Mouse (Mus musculus): ENCODE measurements at regions not wholly inside any gene's neighbourhood (a gene's known extent, or its start where the extent isn't known, plus 50 kb on each side); places are given as distances from the start of the nearest gene placed in this dataset.

- H3K36me3 ChIP-seq (ENCODE audit: insufficient read depth, low read length), result no peaks in the 10 kb centered on the region
- ATAC-seq (ENCODE audit: low FRiP score), result no peak
- H3K27me3 ChIP-seq (ENCODE audit: insufficient read depth, low read length), result no peaks in the 10 kb centered on the region
- no peak for DNase-seq (ENCODE audit: low spot score)
- WGBS, result 8% methylated on average over 11 of the region's 11 CpGs
- peak overlapping the region; percentile 79 for H3K4me2 ChIP-seq (ENCODE audit: low read depth, low read length, poor library complexity, severe bottlenecking)
- H3K4me1 ChIP-seq (ENCODE audit: insufficient read depth, low read length), result 0 out of 2 replicates have a peak, but pooled peaks cover 8% of the 10 kb centered on the region
- H3K9ac ChIP-seq (replicated peaks; ENCODE audit: low read length, poor library complexity, severe bottlenecking), result 0 out of 2 replicates have a peak overlapping the region, but pooled peaks have one; percentile 63
- no peak for TF ChIP-seq CTCF (IDR thresholded peaks at IDR 0.05)
- H3K27ac ChIP-seq (ENCODE audit: low read depth, low read length), result no peak overlapping the region
- H3K4me3 ChIP-seq (ENCODE audit: low read depth, low read length), result peak overlapping the region; percentile 86
- H3K9me3 ChIP-seq (ENCODE audit: low read length), result no peaks in the 10 kb centered on the region
Observed at GRCm38 (mm10) chr13:107891946-107892345, 152.3 kb upstream of the Smim15 start.

GRCm38 (mm10) chr13:107890866-107891821, 153.1 kb upstream of the Smim15 start:
- peak overlapping the region; percentile 63 for H3K9ac ChIP-seq (replicated peaks; ENCODE audit: low read length, poor library complexity, severe bottlenecking)
- no peak; the same call in none of the 2 replicates for ATAC-seq (ENCODE audit: low FRiP score)

GRCm38 (mm10) chr13:107889985-107890865, 154.0 kb upstream of the Smim15 start:
- DNase-seq (ENCODE audit: low spot score) (peak; percentile 100), ATAC-seq (ENCODE audit: low FRiP score) (peak; percentile 97)
- H3K27me3 ChIP-seq (ENCODE audit: insufficient read depth, low read length), result no peaks in the 10 kb centered on the region
- no peaks in the 10 kb centered on the region for H3K36me3 ChIP-seq (ENCODE audit: insufficient read depth, low read length)
- peak overlapping the region; percentile 79 for H3K4me2 ChIP-seq (ENCODE audit: low read depth, low read length, poor library complexity, severe bottlenecking)
- H3K9me3 ChIP-seq (ENCODE audit: low read length), result no peaks in the 10 kb centered on the region
- WGBS, result under 1% methylated on average over 76 of the region's 90 CpGs
- peak overlapping the region; percentile 86 for H3K4me3 ChIP-seq (ENCODE audit: low read depth, low read length)
- H3K27ac ChIP-seq (ENCODE audit: low read depth, low read length), result peak overlapping the region; percentile 90
- 0 out of 2 replicates have a peak, but pooled peaks cover 9% of the 10 kb centered on the region for H3K4me1 ChIP-seq (ENCODE audit: insufficient read depth, low read length)
- TF ChIP-seq CTCF (IDR thresholded peaks at IDR 0.05), result peak; percentile 55
- H3K9ac ChIP-seq (replicated peaks; ENCODE audit: low read length, poor library complexity, severe bottlenecking), result peak overlapping the region; percentile 88

More at GRCm38 (mm10) chr13:107890866-107891821, 153.1 kb upstream of the Smim15 start:
- WGBS, result under 1% methylated on average over 87 of the region's 95 CpGs
- Histone ChIP-seq H3K27me3 (ENCODE audit: insufficient read depth, low read length) (no peaks in the 10 kb centered on the region), H3K36me3 (ENCODE audit: insufficient read depth, low read length) (no peaks in the 10 kb centered on the region), H3K4me2 (ENCODE audit: low read depth, low read length, poor library complexity, severe bottlenecking) (peak overlapping the region; percentile 79), H3K9me3 (ENCODE audit: low read length) (no peaks in the 10 kb centered on the region), H3K4me1 (ENCODE audit: insufficient read depth, low read length) (0 out of 2 replicates have a peak, but pooled peaks cover 9% of the 10 kb centered on the region), H3K4me3 (ENCODE audit: low read depth, low read length) (peak overlapping the region; percentile 86), H3K27ac (ENCODE audit: low read depth, low read length) (peak overlapping the region; percentile 90)
- TF ChIP-seq CTCF (IDR thresholded peaks at IDR 0.05), result peak; percentile 53
- DNase-seq (ENCODE audit: low spot score), result peak; percentile 77

GRCm38 (mm10) chr13:107889588-107889984, 154.7 kb upstream of the Smim15 start:
- ATAC-seq (ENCODE audit: low FRiP score) (peak; percentile 15; the same call in 1 of the 2 replicates), DNase-seq (ENCODE audit: low spot score) (peak; percentile 46)
- Histone ChIP-seq H3K27ac (ENCODE audit: low read depth, low read length) (peak overlapping the region; percentile 90), H3K36me3 (ENCODE audit: insufficient read depth, low read length) (no peaks in the 10 kb centered on the region), H3K4me1 (ENCODE audit: insufficient read depth, low read length) (0 out of 2 replicates have a peak, but pooled peaks cover 9% of the 10 kb centered on the region), H3K4me2 (ENCODE audit: low read depth, low read length, poor library complexity, severe bottlenecking) (peak overlapping the region; percentile 64), H3K9ac (replicated peaks; ENCODE audit: low read length, poor library complexity, severe bottlenecking) (peak overlapping the region; percentile 88), H3K27me3 (ENCODE audit: insufficient read depth, low read length) (no peaks in the 10 kb centered on the region), H3K9me3 (ENCODE audit: low read length) (no peaks in the 10 kb centered on the region), H3K4me3 (ENCODE audit: low read depth, low read length) (peak overlapping the region; percentile 86)
- no peak for TF ChIP-seq CTCF (IDR thresholded peaks at IDR 0.05)
- 0% methylated on average over 9 of the region's 66 CpGs for WGBS

- Histone ChIP-seq H3K27me3 (ENCODE audit: insufficient read depth, low read length) (no peaks in the 10 kb centered on the region), H3K36me3 (ENCODE audit: insufficient read depth, low read length) (no peaks in the 10 kb centered on the region), H3K4me3 (ENCODE audit: low read depth, low read length) (peak overlapping the region; percentile 86), H3K27ac (ENCODE audit: low read depth, low read length) (peak overlapping the region; percentile 90), H3K4me2 (ENCODE audit: low read depth, low read length, poor library complexity, severe bottlenecking) (peak overlapping the region; percentile 64), H3K9me3 (ENCODE audit: low read length) (no peaks in the 10 kb centered on the region), H3K4me1 (ENCODE audit: insufficient read depth, low read length) (0 out of 2 replicates have a peak, but pooled peaks cover 9% of the 10 kb centered on the region), H3K9ac (replicated peaks; ENCODE audit: low read length, poor library complexity, severe bottlenecking) (peak overlapping the region; percentile 88)
- TF ChIP-seq CTCF (IDR thresholded peaks at IDR 0.05), result peak; percentile 3; the same call in 1 of the 2 replicates
- WGBS, result 0% methylated on average over 50 of the region's 127 CpGs
- ATAC-seq (ENCODE audit: low FRiP score), result no peak
- DNase-seq (ENCODE audit: low spot score), result peak; percentile 30
Observed at GRCm38 (mm10) chr13:107888571-107889451, 155.4 kb upstream of the Smim15 start.

Measured in midbrain, postnatal 0 days (tissue).